Mouse (Mus musculus) E14TG2a.4 (cell line): ENCODE measurements around the gene Srgap1.

Source experiments
- CTCF ChIP-seq: conservative IDR thresholded peaks from 2 replicates; pipeline ENCODE4 v1.5.1; 2014; ENCODE audit warnings: low read length
- NANOG ChIP-seq: IDR thresholded peaks from 2 replicates; pipeline ENCODE4 v1.6.1; 2014; ENCODE audit warnings: borderline replicate concordance, low read length, mixed read lengths

DNA sequence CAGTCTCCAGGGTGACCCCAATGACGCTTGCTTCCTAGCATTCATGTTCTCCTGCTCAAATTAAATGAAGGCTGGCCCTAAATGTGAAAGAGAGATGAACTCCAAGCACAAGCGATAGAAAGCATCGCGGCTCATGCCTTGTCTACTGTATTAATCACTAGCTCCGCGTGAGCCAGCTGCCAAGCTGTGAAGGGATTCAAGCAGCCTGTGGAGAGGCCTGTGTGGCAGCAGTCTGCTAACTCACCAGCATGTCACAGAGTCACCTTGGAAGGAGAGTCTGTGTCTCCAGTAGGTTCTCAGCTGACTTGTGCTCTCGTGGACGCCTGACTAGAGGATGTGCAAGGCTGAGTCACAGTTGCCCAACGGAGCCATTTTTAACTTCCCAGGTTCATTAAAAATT is 314.6 kb downstream of the Srgap1 start:
- TF ChIP-seq CTCF = no peak
- no peak for TF ChIP-seq NANOG
